Mouse (Mus musculus): ENCODE measurements at regions not wholly inside any gene's neighbourhood (a gene's known extent, or its start where the extent isn't known, plus 50 kb on each side); places are given as distances from the start of the nearest gene placed in this dataset.

- no peak for TF ChIP-seq POLR2A (IDR thresholded peaks at IDR 0.05; ENCODE audit: borderline replicate concordance, extremely low read depth, insufficient read depth, insufficient read length)
- H3K27ac ChIP-seq (replicated peaks; ENCODE audit: low read depth, low read length), result no peak overlapping the region
- no peaks in the 10 kb centered on the region for H3K9me3 ChIP-seq (ENCODE audit: control insufficient read depth, low read length)
- no peaks in the 10 kb centered on the region for H3K4me1 ChIP-seq (ENCODE audit: control insufficient read depth, insufficient read depth, low read length)
- no peaks in the 10 kb centered on the region for H3K36me3 ChIP-seq (ENCODE audit: control insufficient read depth, insufficient read depth, low read length)
- 75% methylated on average over 7 of the region's 7 CpGs for WGBS
- ATAC-seq (ENCODE audit: low FRiP score, low read depth) (no peak), DNase-seq (ENCODE audit: low spot score) (no peak)
- no peaks in the 10 kb centered on the region for H3K27me3 ChIP-seq (ENCODE audit: control insufficient read depth, insufficient read depth, low read length)
- no peak overlapping the region for H3K4me2 ChIP-seq (replicated peaks; ENCODE audit: low read depth, low read length, severe bottlenecking)
- no peak overlapping the region for H3K4me3 ChIP-seq (replicated peaks; ENCODE audit: low read length)
- H3K9ac ChIP-seq (ENCODE audit: low read depth, low read length, severe bottlenecking), result no peak overlapping the region
These were observed 173.9 kb upstream of the Ubl3 start for GRCm38 (mm10) chr5:148726442-148726841.

GRCm38 (mm10) chr5:148724470-148724869 is 171.9 kb upstream of the Ubl3 start:
- ATAC-seq (ENCODE audit: low FRiP score, low read depth), result no peak
- no peak for DNase-seq (ENCODE audit: low spot score)
- Histone ChIP-seq H3K9me3 (ENCODE audit: control insufficient read depth, low read length) (no peaks in the 10 kb centered on the region), H3K27ac (replicated peaks; ENCODE audit: low read depth, low read length) (no peak overlapping the region), H3K4me1 (ENCODE audit: control insufficient read depth, insufficient read depth, low read length) (no peaks in the 10 kb centered on the region), H3K36me3 (ENCODE audit: control insufficient read depth, insufficient read depth, low read length) (no peaks in the 10 kb centered on the region), H3K27me3 (ENCODE audit: control insufficient read depth, insufficient read depth, low read length) (no peaks in the 10 kb centered on the region), H3K9ac (ENCODE audit: low read depth, low read length, severe bottlenecking) (no peak overlapping the region), H3K4me2 (replicated peaks; ENCODE audit: low read depth, low read length, severe bottlenecking) (no peak overlapping the region), H3K4me3 (replicated peaks; ENCODE audit: low read length) (no peak overlapping the region)
- TF ChIP-seq POLR2A (IDR thresholded peaks at IDR 0.05; ENCODE audit: borderline replicate concordance, extremely low read depth, insufficient read depth, insufficient read length), result no peak
- 83% methylated on average over 6 of the region's 6 CpGs for WGBS

- ATAC-seq (ENCODE audit: low FRiP score, low read depth) (no peak), DNase-seq (ENCODE audit: low spot score) (no peak)
- H3K9ac ChIP-seq (ENCODE audit: low read depth, low read length, severe bottlenecking), result no peak overlapping the region
- H3K4me1 ChIP-seq (ENCODE audit: control insufficient read depth, insufficient read depth, low read length), result no peaks in the 10 kb centered on the region
- H3K4me2 ChIP-seq (replicated peaks; ENCODE audit: low read depth, low read length, severe bottlenecking), result no peak overlapping the region
- no peak overlapping the region for H3K4me3 ChIP-seq (replicated peaks; ENCODE audit: low read length)
- 0 out of 2 replicates have a peak, but pooled peaks cover 1% of the 10 kb centered on the region for H3K9me3 ChIP-seq (ENCODE audit: control insufficient read depth, low read length)
- H3K36me3 ChIP-seq (ENCODE audit: control insufficient read depth, insufficient read depth, low read length), result no peaks in the 10 kb centered on the region
- 90% methylated on average over 11 of the region's 11 CpGs for WGBS
- no peak for TF ChIP-seq POLR2A (IDR thresholded peaks at IDR 0.05; ENCODE audit: borderline replicate concordance, extremely low read depth, insufficient read depth, insufficient read length)
- no peaks in the 10 kb centered on the region for H3K27me3 ChIP-seq (ENCODE audit: control insufficient read depth, insufficient read depth, low read length)
- H3K27ac ChIP-seq (replicated peaks; ENCODE audit: low read depth, low read length), result no peak overlapping the region
These were observed 171.2 kb upstream of the Ubl3 start for GRCm38 (mm10) chr5:148723677-148724227.

GRCm38 (mm10) chr5:148720604-148721003 is 168.0 kb upstream of the Ubl3 start:
- ATAC-seq (ENCODE audit: low FRiP score, low read depth) (no peak), DNase-seq (ENCODE audit: low spot score) (no peak)
- Histone ChIP-seq H3K27ac (replicated peaks; ENCODE audit: low read depth, low read length) (no peak overlapping the region), H3K27me3 (ENCODE audit: control insufficient read depth, insufficient read depth, low read length) (no peaks in the 10 kb centered on the region), H3K36me3 (ENCODE audit: control insufficient read depth, insufficient read depth, low read length) (no peaks in the 10 kb centered on the region), H3K4me1 (ENCODE audit: control insufficient read depth, insufficient read depth, low read length) (no peaks in the 10 kb centered on the region), H3K4me3 (replicated peaks; ENCODE audit: low read length) (no peak overlapping the region), H3K9me3 (ENCODE audit: control insufficient read depth, low read length) (0 out of 2 replicates have a peak, but pooled peaks cover 5% of the 10 kb centered on the region), H3K4me2 (replicated peaks; ENCODE audit: low read depth, low read length, severe bottlenecking) (no peak overlapping the region), H3K9ac (ENCODE audit: low read depth, low read length, severe bottlenecking) (no peak overlapping the region)
- 84% methylated on average over 5 of the region's 5 CpGs for WGBS
- no peak for TF ChIP-seq POLR2A (IDR thresholded peaks at IDR 0.05; ENCODE audit: borderline replicate concordance, extremely low read depth, insufficient read depth, insufficient read length)

GRCm38 (mm10) chr5:148716633-148717032 is 164.0 kb upstream of the Ubl3 start:
- DNase-seq (ENCODE audit: low spot score) (no peak), ATAC-seq (ENCODE audit: low FRiP score, low read depth) (no peak)
- no peak overlapping the region for H3K9ac ChIP-seq (ENCODE audit: low read depth, low read length, severe bottlenecking)
- no peaks in the 10 kb centered on the region for H3K4me1 ChIP-seq (ENCODE audit: control insufficient read depth, insufficient read depth, low read length)
- no peaks in the 10 kb centered on the region for H3K27me3 ChIP-seq (ENCODE audit: control insufficient read depth, insufficient read depth, low read length)
- H3K9me3 ChIP-seq (ENCODE audit: control insufficient read depth, low read length), result 0 out of 2 replicates have a peak, but pooled peaks cover 5% of the 10 kb centered on the region
- TF ChIP-seq POLR2A (IDR thresholded peaks at IDR 0.05; ENCODE audit: borderline replicate concordance, extremely low read depth, insufficient read depth, insufficient read length), result no peak
- 95% methylated on average over 6 of the region's 6 CpGs for WGBS
- no peak overlapping the region for H3K4me2 ChIP-seq (replicated peaks; ENCODE audit: low read depth, low read length, severe bottlenecking)
- no peaks in the 10 kb centered on the region for H3K36me3 ChIP-seq (ENCODE audit: control insufficient read depth, insufficient read depth, low read length)
- H3K27ac ChIP-seq (replicated peaks; ENCODE audit: low read depth, low read length), result no peak overlapping the region
- H3K4me3 ChIP-seq (replicated peaks; ENCODE audit: low read length), result no peak overlapping the region
